Mouse (Mus musculus) liver, adult 2 months (tissue): ENCODE measurements around the gene Cited4. TPM values are rescaled to one million over a fixed set of nuclear protein-coding genes. Genes with fewer than 3 reads are reported as not detected.

ENCODE experiments used
- DNase-seq: peaks from one replicate; pipeline ENCODE4 v3.0.0-alpha.2; 2011; ENCODE audit warnings: low read depth, low spot score; ENCODE audit errors: extremely low read depth
- H3K27ac ChIP-seq: fragments of 200-500 bp; replicated peaks from 2 replicates; pipeline ENCODE4 v1.5.1; 2012; ENCODE audit warnings: low read depth, mild to moderate bottlenecking, control low read depth, inconsistent platforms, low read length; ENCODE audit not compliant: insufficient read depth
- H3K27me3 ChIP-seq: fragments of 200-500 bp; 2 replicates; pipeline ENCODE4 v1.6.1; 2012; ENCODE audit warnings: mild to moderate bottlenecking, moderate library complexity, low read length, inconsistent platforms; ENCODE audit not compliant: control insufficient read depth, insufficient read depth
- H3K36me3 ChIP-seq: fragments of 200-500 bp; 2 replicates; pipeline ENCODE4 v1.6.1; 2012; ENCODE audit warnings: low read length, inconsistent platforms; ENCODE audit not compliant: control insufficient read depth, insufficient read depth
- H3K4me1 ChIP-seq: fragments of 200-500 bp; 2 replicates; pipeline ENCODE4 v1.6.1; 2011; ENCODE audit warnings: low read length; ENCODE audit not compliant: control insufficient read depth, insufficient read depth
- H3K4me3 ChIP-seq: fragments of 200-500 bp; 2 replicates; pipeline ENCODE4 v1.5.1; 2011; ENCODE audit warnings: low read depth, mild to moderate bottlenecking, control low read depth, low read length, moderate library complexity; ENCODE audit not compliant: insufficient read depth
- H3K79me2 ChIP-seq: fragments of 200-500 bp; 2 replicates; pipeline ENCODE4 v1.6.1; 2012; ENCODE audit warnings: inconsistent platforms, mild to moderate bottlenecking, low read length, moderate library complexity; ENCODE audit not compliant: control insufficient read depth, insufficient read depth
- H3K9ac ChIP-seq: fragments of 200-500 bp; 2 replicates; pipeline ENCODE4 v1.6.1; 2012; ENCODE audit warnings: low read depth, mild to moderate bottlenecking, control low read depth, inconsistent platforms, low read length
- CTCF ChIP-seq: fragments of 200-500 bp; IDR thresholded peaks from 2 replicates; pipeline ENCODE4 v1.5.1; 2011; ENCODE audit warnings: low read depth, low read length, control low read depth
- POLR2A ChIP-seq: fragments of 200-500 bp; IDR thresholded peaks from 2 replicates; pipeline ENCODE4 v1.6.1; 2011; ENCODE audit warnings: low read length, control low read depth; ENCODE audit not compliant: insufficient read depth; ENCODE audit errors: extremely low read depth
- WGBS: fragments of 180-500 bp; shearing (Covaris S2); methylation state at CpG from one replicate; pipeline ENCODE4 v1.1.7; 2018; 5-methylcytosine and 5-hydroxymethylcytosine counted together
- polyA plus RNA-seq: library from polyadenylated mRNA; depleted of rRNA; stranded (reverse); fragments of >200 nt; gene quantifications from 2 replicates; pipeline ENCODE4 v1.2.3, GENCODE M21; 2012; rRNA removed
- total RNA-seq: library from RNA; depleted of rRNA; stranded (reverse); fragments of >200 nt; gene quantifications from 2 replicates; pipeline ENCODE4 v1.2.3, GENCODE M21; 2014; rRNA removed

Gene Cited4
- total and polyA plus RNA-seq, 2 experiments, result 0.09 to 0.93 TPM

- WGBS, result 5% methylated on average over 12 of the region's 12 CpGs
These were observed 49.8 kb downstream of the Cited4 start for GRCm38 (mm10) chr4:120716141-120716571.

GRCm38 (mm10) chr4:120716765-120717164, 50.4 kb downstream of the Cited4 start:
- Histone ChIP-seq H3K36me3 (no peaks in the 10 kb centered on the region), H3K79me2 (no peaks in the 10 kb centered on the region), H3K27ac (no peak overlapping the region), H3K27me3 (peaks cover 6% of the 10 kb centered on the region; the same call in 1 of the 2 replicates), H3K9ac (no peak overlapping the region), H3K4me3 (no peak overlapping the region), H3K4me1 (peaks cover 2% of the 10 kb centered on the region; the same call in 1 of the 2 replicates)
- TF ChIP-seq CTCF (no peak), POLR2A (no peak)
- 18% methylated on average over 12 of the region's 12 CpGs for WGBS
- DNase-seq, result no peak

More at GRCm38 (mm10) chr4:120716141-120716571, 49.8 kb downstream of the Cited4 start:
- TF ChIP-seq CTCF (no peak), POLR2A (no peak)
- H3K36me3 ChIP-seq, result no peaks in the 10 kb centered on the region
- peaks cover 2% of the 10 kb centered on the region; the same call in 1 of the 2 replicates for H3K4me1 ChIP-seq
- H3K27ac ChIP-seq, result no peak overlapping the region
- H3K9ac ChIP-seq, result no peak overlapping the region
- H3K79me2 ChIP-seq, result no peaks in the 10 kb centered on the region
- peaks cover 6% of the 10 kb centered on the region; the same call in 1 of the 2 replicates for H3K27me3 ChIP-seq
- DNase-seq, result peak; percentile 22
- peak overlapping the region; percentile 2; the same call in 1 of the 2 replicates for H3K4me3 ChIP-seq

Other genes with a start within 250 kb of the Cited4 start
- gene Slfnl1, start 134.3 kb upstream of the Cited4 start, total RNA-seq, result not detected in 2 replicates
- gene Slfnl1, start 134.3 kb upstream of the Cited4 start, polyA plus RNA-seq, result 0.11 TPM in 1 of 2 replicates, not detected in the other
- gene Ctps, start 96.3 kb upstream of the Cited4 start, total RNA-seq, result 1.8 and 2.6 TPM in 2 replicates
- 1.0 and 1.1 TPM in 2 replicates for gene Ctps, start 96.3 kb upstream of the Cited4 start, polyA plus RNA-seq
- gene Gm8439, start 77.8 kb upstream of the Cited4 start, total RNA-seq, result not detected in 2 replicates
- gene Gm8439, start 77.8 kb upstream of the Cited4 start, polyA plus RNA-seq, result not detected in 2 replicates
- 0.28 and 0.34 TPM in 2 replicates for gene Kcnq4, start 82.0 kb downstream of the Cited4 start, total RNA-seq
- gene Kcnq4, start 82.0 kb downstream of the Cited4 start, polyA plus RNA-seq, result 0.57 and 0.58 TPM in 2 replicates
- 21.5 and 25.2 TPM in 2 replicates for gene Nfyc, start 165.0 kb downstream of the Cited4 start, total RNA-seq
- gene Nfyc, start 165.0 kb downstream of the Cited4 start, polyA plus RNA-seq, result 70.3 and 73.6 TPM in 2 replicates
- gene Rims3, start 188.2 kb downstream of the Cited4 start, total RNA-seq, result 0.65 and 1.0 TPM in 2 replicates
- gene Rims3, start 188.2 kb downstream of the Cited4 start, polyA plus RNA-seq, result 0.40 and 0.65 TPM in 2 replicates